Mouse (Mus musculus) heart, embryonic 13.5 days (tissue): ENCODE measurements at regions not wholly inside any gene's neighbourhood (a gene's known extent, or its start where the extent isn't known, plus 50 kb on each side); places are given as distances from the start of the nearest gene placed in this dataset.

Source experiments
- ATAC-seq: fragments of 200-750 bp; cut with Nextera tagmentation; 2 replicates; pipeline ENCODE4 v1.8.0; 2017; ENCODE audit warnings: moderate TSS enrichment; ENCODE audit not compliant: insufficient number of reproducible peaks, low FRiP score, low TSS enrichment; ENCODE audit errors: extremely low read depth
- H3K27ac ChIP-seq: fragments of 300-500 bp; sonication (generic); replicated peaks from 2 replicates; pipeline ENCODE4 v1.5.1; 2015; ENCODE audit warnings: moderate library complexity, mild to moderate bottlenecking, inconsistent platforms
- H3K27me3 ChIP-seq: fragments of 300-500 bp; sonication (generic); replicated peaks from 2 replicates; pipeline ENCODE4 v1.6.1; 2015; ENCODE audit warnings: mild to moderate bottlenecking, inconsistent platforms
- H3K36me3 ChIP-seq: fragments of 300-500 bp; sonication (generic); 2 replicates; pipeline ENCODE4 v1.6.1; 2015; ENCODE audit warnings: mild to moderate bottlenecking, inconsistent platforms
- H3K4me1 ChIP-seq: fragments of 300-500 bp; sonication (generic); 2 replicates; pipeline ENCODE4 v1.6.1; 2015; ENCODE audit warnings: inconsistent platforms
- H3K4me2 ChIP-seq: fragments of 300-500 bp; sonication (generic); 2 replicates; pipeline ENCODE4 v1.6.1; 2015; ENCODE audit warnings: inconsistent platforms, mild to moderate bottlenecking, moderate library complexity
- H3K4me3 ChIP-seq: fragments of 300-500 bp; sonication (generic); 2 replicates; pipeline ENCODE4 v1.5.1; 2015; ENCODE audit warnings: moderate library complexity, mild to moderate bottlenecking, inconsistent platforms
- H3K9ac ChIP-seq: fragments of 300-500 bp; sonication (generic); 2 replicates; pipeline ENCODE4 v1.6.1; 2015; ENCODE audit warnings: inconsistent platforms, mild to moderate bottlenecking, moderate library complexity
- H3K9me3 ChIP-seq: fragments of 300-500 bp; sonication (generic); 2 replicates; pipeline ENCODE4 v1.6.1; 2016; ENCODE audit warnings: inconsistent platforms
- WGBS: fragments of 180-500 bp; shearing (Covaris S2); methylation state at CpG from one replicate; pipeline ENCODE4 v1.1.7; 2015; ENCODE audit warnings: mixed read lengths; 5-methylcytosine and 5-hydroxymethylcytosine counted together

GRCm38 (mm10) chr9:111817461-111817860 lies 127.3 kb upstream of the Stac start:
- Histone ChIP-seq H3K36me3 (no peaks in the 10 kb centered on the region), H3K27ac (no peak overlapping the region), H3K4me1 (no peaks in the 10 kb centered on the region), H3K4me3 (no peak overlapping the region), H3K4me2 (no peak overlapping the region), H3K27me3 (no peaks in the 10 kb centered on the region), H3K9ac (no peak overlapping the region), H3K9me3 (no peaks in the 10 kb centered on the region)
- 50% methylated on average over 4 of the region's 4 CpGs for whole genome bisulfite sequencing
- no peak for ATAC-seq

GRCm38 (mm10) chr9:111804931-111805330 lies 114.8 kb upstream of the Stac start:
- WGBS: 54% methylated on average over 6 of the region's 6 CpGs
- Histone ChIP-seq H3K9ac (no peak overlapping the region), H3K4me3 (no peak overlapping the region), H3K36me3 (no peaks in the 10 kb centered on the region), H3K27me3 (no peaks in the 10 kb centered on the region), H3K4me1 (no peaks in the 10 kb centered on the region), H3K27ac (no peak overlapping the region), H3K9me3 (no peaks in the 10 kb centered on the region), H3K4me2 (no peak overlapping the region)
- ATAC-seq: no peak

GRCm38 (mm10) chr9:111801381-111801780 lies 111.2 kb upstream of the Stac start:
- no peak overlapping the region for H3K4me3 ChIP-seq
- no peaks in the 10 kb centered on the region for H3K4me1 ChIP-seq
- H3K9ac ChIP-seq: no peak overlapping the region
- ATAC-seq: no peak
- H3K27ac ChIP-seq: no peak overlapping the region
- no peaks in the 10 kb centered on the region for H3K9me3 ChIP-seq
- H3K4me2 ChIP-seq: no peak overlapping the region
- 64% methylated on average over 5 of the region's 5 CpGs for WGBS
- H3K36me3 ChIP-seq: no peaks in the 10 kb centered on the region
- H3K27me3 ChIP-seq: no peaks in the 10 kb centered on the region

- Histone ChIP-seq H3K4me3 (no peak overlapping the region), H3K27me3 (no peaks in the 10 kb centered on the region), H3K4me2 (no peak overlapping the region), H3K9ac (no peak overlapping the region), H3K4me1 (no peaks in the 10 kb centered on the region), H3K27ac (no peak overlapping the region), H3K36me3 (no peaks in the 10 kb centered on the region), H3K9me3 (no peaks in the 10 kb centered on the region)
- no peak for ATAC-seq
- WGBS: 81% methylated on average over 5 of the region's 5 CpGs
These were observed 110.7 kb upstream of the Stac start for GRCm38 (mm10) chr9:111800869-111801268.

- WGBS: 81% methylated on average over 3 of the region's 3 CpGs
- Histone ChIP-seq H3K4me3 (no peak overlapping the region), H3K4me1 (no peaks in the 10 kb centered on the region), H3K27me3 (no peaks in the 10 kb centered on the region), H3K27ac (no peak overlapping the region), H3K9ac (no peak overlapping the region), H3K36me3 (no peaks in the 10 kb centered on the region), H3K9me3 (no peaks in the 10 kb centered on the region), H3K4me2 (no peak overlapping the region)
- ATAC-seq: no peak
These were observed 88.8 kb upstream of the Stac start for GRCm38 (mm10) chr9:111778981-111779380.

- no peaks in the 10 kb centered on the region for H3K27me3 ChIP-seq
- no peaks in the 10 kb centered on the region for H3K4me1 ChIP-seq
- no peak overlapping the region for H3K9ac ChIP-seq
- H3K27ac ChIP-seq: no peak overlapping the region
- no peaks in the 10 kb centered on the region for H3K9me3 ChIP-seq
- no peaks in the 10 kb centered on the region for H3K36me3 ChIP-seq
- WGBS: 74% methylated on average over 13 of the region's 13 CpGs
- H3K4me3 ChIP-seq: no peak overlapping the region
- H3K4me2 ChIP-seq: no peak overlapping the region
- ATAC-seq: no peak
These were observed 87.4 kb upstream of the Stac start for GRCm38 (mm10) chr9:111777433-111778135.

- H3K36me3 ChIP-seq: no peaks in the 10 kb centered on the region
- WGBS: 79% methylated on average over 4 of the region's 4 CpGs
- no peak for ATAC-seq
- H3K4me3 ChIP-seq: no peak overlapping the region
- H3K9ac ChIP-seq: no peak overlapping the region
- no peaks in the 10 kb centered on the region for H3K9me3 ChIP-seq
- H3K4me1 ChIP-seq: no peaks in the 10 kb centered on the region
- H3K27ac ChIP-seq: no peak overlapping the region
- H3K27me3 ChIP-seq: no peaks in the 10 kb centered on the region
- no peak overlapping the region for H3K4me2 ChIP-seq
These were observed 84.1 kb upstream of the Stac start for GRCm38 (mm10) chr9:111774229-111774628.

- no peaks in the 10 kb centered on the region for H3K9me3 ChIP-seq
- no peaks in the 10 kb centered on the region for H3K4me1 ChIP-seq
- no peak overlapping the region for H3K4me3 ChIP-seq
- H3K27me3 ChIP-seq: no peaks in the 10 kb centered on the region
- ATAC-seq: no peak
- H3K9ac ChIP-seq: no peak overlapping the region
- H3K36me3 ChIP-seq: no peaks in the 10 kb centered on the region
- H3K4me2 ChIP-seq: no peak overlapping the region
- 69% methylated on average over 11 of the region's 11 CpGs for WGBS
- H3K27ac ChIP-seq: no peak overlapping the region
These were observed 72.7 kb upstream of the Stac start for GRCm38 (mm10) chr9:111762653-111763468.

- no peaks in the 10 kb centered on the region for H3K4me1 ChIP-seq
- H3K9me3 ChIP-seq: no peaks in the 10 kb centered on the region
- no peak overlapping the region for H3K4me3 ChIP-seq
- no peak overlapping the region for H3K4me2 ChIP-seq
- H3K9ac ChIP-seq: no peak overlapping the region
- no peaks in the 10 kb centered on the region for H3K36me3 ChIP-seq
- no peaks in the 10 kb centered on the region for H3K27me3 ChIP-seq
- H3K27ac ChIP-seq: no peak overlapping the region
- 74% methylated on average over 10 of the region's 10 CpGs for WGBS
- ATAC-seq: no peak
These were observed 65.1 kb upstream of the Stac start for GRCm38 (mm10) chr9:111755235-111755634.

- H3K9ac ChIP-seq: no peak overlapping the region
- no peak for ATAC-seq
- WGBS: 65% methylated on average over 6 of the region's 6 CpGs
- no peaks in the 10 kb centered on the region for H3K9me3 ChIP-seq
- no peaks in the 10 kb centered on the region for H3K27me3 ChIP-seq
- H3K36me3 ChIP-seq: no peaks in the 10 kb centered on the region
- no peak overlapping the region for H3K4me2 ChIP-seq
- H3K4me1 ChIP-seq: no peaks in the 10 kb centered on the region
- no peak overlapping the region for H3K4me3 ChIP-seq
- H3K27ac ChIP-seq: no peak overlapping the region
These were observed 56.0 kb upstream of the Stac start for GRCm38 (mm10) chr9:111746151-111746550.

- no peak overlapping the region for H3K27ac ChIP-seq
- H3K4me3 ChIP-seq: no peak overlapping the region
- no peak overlapping the region for H3K4me2 ChIP-seq
- H3K9ac ChIP-seq: no peak overlapping the region
- no peak for ATAC-seq
- no peaks in the 10 kb centered on the region for H3K27me3 ChIP-seq
- no peaks in the 10 kb centered on the region for H3K9me3 ChIP-seq
- H3K4me1 ChIP-seq: no peaks in the 10 kb centered on the region
- no peaks in the 10 kb centered on the region for H3K36me3 ChIP-seq
- 49% methylated on average over 3 of the region's 3 CpGs for WGBS
These were observed 55.1 kb upstream of the Stac start for GRCm38 (mm10) chr9:111745206-111745605.
